Mouse (Mus musculus): ENCODE results near the gene Dohh.
A peak's percentile ranks its signal among the peaks of the same experiment; 100 is the strongest.

Gene Dohh

GRCm38 (mm10) chr10:81429605-81430061 is 45.4 kb downstream of the Dohh start:
- DNase-seq (ENCODE audit: low read depth, low spot score): peak; percentile 88

- DNase-seq (ENCODE audit: low read depth, low spot score): peak; percentile 92
Measured at GRCm38 (mm10) chr10:81430141-81430830, 46.1 kb downstream of the Dohh start.

GRCm38 (mm10) chr10:81430831-81431525 is 46.8 kb downstream of the Dohh start:
- DNase-seq (ENCODE audit: low read depth, low spot score): peak; percentile 94

- peak; percentile 91 for DNase-seq (ENCODE audit: low read depth, low spot score)
Measured at GRCm38 (mm10) chr10:81431526-81432168, 47.4 kb downstream of the Dohh start.

- no peak for DNase-seq (ENCODE audit: low read depth, low spot score)
Measured at GRCm38 (mm10) chr10:81432169-81432867, 48.1 kb downstream of the Dohh start.

GRCm38 (mm10) chr10:81432868-81433262 is 48.6 kb downstream of the Dohh start:
- DNase-seq (ENCODE audit: low read depth, low spot score): peak; percentile 99

- peak; percentile 43 for DNase-seq (ENCODE audit: low read depth, low spot score)
Measured at GRCm38 (mm10) chr10:81433541-81434289, 49.5 kb downstream of the Dohh start.

GRCm38 (mm10) chr10:81434361-81435263 is 50.4 kb downstream of the Dohh start:
- no peak for DNase-seq (ENCODE audit: low read depth, low spot score)

GRCm38 (mm10) chr10:81435436-81435835 is 51.2 kb downstream of the Dohh start:
- DNase-seq (ENCODE audit: low read depth, low spot score): peak; percentile 95
